Mouse (Mus musculus) lung, postnatal 0 days (tissue): Measurements from ENCODE around the gene 1700029H14Rik.

Experiments used
- CTCF ChIP-seq: IDR thresholded peaks from 2 replicates; pipeline ENCODE4 v1.5.1; 2016; ENCODE audit warnings: antibody characterized with exemption, mild to moderate bottlenecking
- EP300 ChIP-seq: IDR thresholded peaks from 2 replicates; pipeline ENCODE4 v1.6.1; 2016; ENCODE audit warnings: antibody characterized with exemption, mild to moderate bottlenecking, control low read depth

DNA sequence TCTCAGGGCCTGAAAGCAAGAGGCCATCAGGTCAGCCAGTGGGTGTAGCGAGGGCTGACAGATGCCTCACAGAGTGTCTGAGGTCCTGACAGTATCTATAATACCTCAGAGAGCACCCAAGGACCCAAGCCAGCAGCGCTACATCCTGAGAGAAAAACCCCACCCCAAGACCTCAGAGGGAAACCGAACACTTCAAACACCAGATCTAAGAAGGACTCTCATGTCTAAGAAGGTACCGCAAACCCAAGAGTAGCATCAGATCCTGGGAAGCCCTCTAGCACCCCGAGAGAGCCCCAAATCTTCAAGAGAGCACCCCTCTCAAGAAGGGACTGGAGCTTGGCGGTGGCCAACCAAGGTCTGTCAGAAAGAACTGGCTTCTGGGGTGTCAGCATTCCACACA lies 46.7 kb upstream of the 1700029H14Rik start:
- TF ChIP-seq CTCF (no peak), EP300 (no peak)
